Mouse (Mus musculus): Measurements from ENCODE around the gene Golga7b.

The Golga7b gene

GRCm38 (mm10) chr19:42247519-42247918 lies at the start of gene Golga7b:
Golga7b (plus strand) TSS chr19:42247574.
- no peak for DNase-seq (ENCODE audit: low read depth)

DNA sequence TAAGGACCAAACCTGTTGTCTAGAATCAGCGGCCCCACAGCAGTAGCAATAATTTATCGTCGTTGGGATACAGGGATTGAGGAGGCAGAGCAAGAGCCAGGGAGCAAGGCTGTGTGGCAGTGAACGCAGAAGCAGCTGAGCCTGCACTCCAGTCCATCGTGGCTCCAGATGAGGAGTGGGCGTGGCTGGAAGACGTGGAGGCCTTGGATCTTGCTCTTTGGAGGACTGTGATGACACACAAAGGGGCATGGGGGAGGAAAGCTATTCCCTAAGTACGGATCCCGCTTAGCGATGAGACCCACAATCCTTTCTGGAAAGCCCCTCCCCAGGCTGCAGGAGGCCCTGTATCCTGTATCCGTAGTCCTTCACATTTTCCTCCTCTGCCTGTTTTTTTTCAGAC lies 49.3 kb upstream of the Golga7b start:
- peak; percentile 55 for DNase-seq (ENCODE audit: low read depth)

DNA sequence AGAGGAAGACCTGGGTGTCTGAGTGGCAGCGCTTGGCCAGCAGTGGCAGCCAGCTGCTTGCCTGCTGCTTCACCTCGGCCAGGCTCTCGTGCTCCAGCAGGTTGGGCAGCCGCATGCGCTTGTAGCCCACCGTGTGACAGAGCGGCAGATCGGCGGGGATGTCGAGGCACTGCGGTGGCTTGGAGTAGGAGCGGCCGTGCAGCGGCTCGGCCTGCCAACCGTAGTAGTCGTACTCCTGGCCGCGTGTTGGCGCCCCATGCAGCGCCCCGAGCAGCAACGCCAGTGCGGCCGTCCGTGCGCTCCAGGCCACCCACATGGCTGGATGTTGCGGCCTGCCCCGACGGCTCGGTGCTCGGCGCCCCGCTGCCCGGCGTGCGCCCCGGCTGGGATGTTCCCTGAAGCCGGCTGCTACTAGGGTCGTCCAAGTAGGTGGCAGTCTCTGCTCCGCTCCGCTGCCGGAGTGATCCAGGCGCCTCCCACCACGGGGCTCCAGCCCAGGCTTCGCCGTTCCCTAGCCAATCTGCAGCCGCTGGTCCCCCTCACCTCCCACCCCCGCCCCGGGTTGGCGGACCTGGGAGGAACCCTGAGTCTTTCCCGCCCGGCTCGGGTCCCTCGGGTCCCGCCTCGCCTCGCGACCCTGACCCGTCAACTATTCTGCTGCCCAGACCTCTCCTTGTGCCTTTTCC lies 45.5 kb upstream of the Golga7b start, which contains the start of gene Sfrp5:
Sfrp5 (minus strand) TSS at position 557 of the 686 bp plus-strand sequence.
- DNase-seq (ENCODE audit: low read depth): no peak

DNA sequence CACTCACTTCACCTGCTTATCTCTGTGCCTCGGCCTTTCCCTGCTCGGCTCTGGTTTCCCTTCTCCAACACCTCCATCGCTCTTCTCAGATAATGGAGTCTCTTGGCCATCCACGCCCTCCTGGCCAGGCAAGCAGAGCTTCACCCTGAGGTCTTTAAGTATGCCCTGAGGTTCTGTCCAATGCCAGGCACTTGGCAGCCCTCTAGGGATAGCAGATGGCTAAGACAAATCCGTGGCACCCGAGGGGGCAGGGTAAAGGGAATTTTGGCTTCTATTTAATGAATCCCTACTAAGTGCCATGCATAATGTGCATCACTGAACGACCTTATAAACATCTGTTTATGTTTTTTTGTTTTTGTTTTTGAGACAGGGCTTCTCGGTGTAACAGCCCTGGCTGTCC lies 44.9 kb upstream of the Golga7b start:
- DNase-seq (ENCODE audit: low read depth): no peak

- DNase-seq (ENCODE audit: low read depth): no peak
These were observed 43.1 kb upstream of the Golga7b start for GRCm38 (mm10) chr19:42204306-42204705.

- no peak for DNase-seq (ENCODE audit: low read depth)
These were observed 42.2 kb upstream of the Golga7b start for GRCm38 (mm10) chr19:42205201-42205600.

- DNase-seq (ENCODE audit: low read depth): no peak
These were observed 37.9 kb upstream of the Golga7b start for GRCm38 (mm10) chr19:42209485-42209884.

DNA sequence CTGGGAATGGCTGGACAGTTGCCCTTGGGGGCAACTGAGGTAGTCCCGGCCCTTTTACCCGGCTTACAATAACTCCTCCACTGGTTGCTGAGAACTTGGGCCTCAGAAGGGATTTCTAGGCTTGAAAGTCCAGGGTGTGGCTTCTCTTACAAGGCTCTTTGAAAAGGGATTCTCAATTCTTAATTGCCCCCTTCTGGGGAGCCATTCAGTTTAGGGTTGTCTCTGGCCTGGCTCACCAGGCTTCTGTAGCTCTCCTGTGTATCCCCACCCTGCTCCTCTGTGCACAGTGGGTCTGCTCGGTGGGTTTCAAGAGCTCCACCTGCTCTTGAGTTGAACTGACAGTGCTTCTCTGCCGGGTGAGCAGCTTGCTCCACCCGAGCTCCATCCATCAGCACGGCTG lies 37.4 kb upstream of the Golga7b start:
- no peak for DNase-seq (ENCODE audit: low read depth)

DNA sequence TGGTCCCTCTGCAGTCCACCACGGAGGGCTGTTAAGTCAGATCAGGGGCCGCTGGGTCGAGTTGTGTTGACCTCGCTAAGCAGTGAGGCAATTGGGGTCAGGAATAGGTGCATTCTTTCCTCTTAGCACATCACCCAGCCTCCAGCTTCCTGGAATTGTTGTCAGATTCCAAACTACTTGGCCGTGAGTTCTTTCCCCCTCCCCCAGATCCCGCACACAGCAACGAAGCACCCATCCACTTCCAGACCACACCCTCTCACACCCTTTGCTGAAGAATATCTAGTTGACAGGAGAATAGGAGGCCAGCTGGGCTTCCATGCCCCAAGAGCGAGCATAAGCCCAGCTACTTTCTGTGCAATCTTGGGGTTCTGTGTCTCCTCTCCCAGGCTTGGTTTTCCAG lies 35.4 kb upstream of the Golga7b start:
- DNase-seq (ENCODE audit: low read depth): no peak

GRCm38 (mm10) chr19:42214601-42215000 lies 32.8 kb upstream of the Golga7b start:
- DNase-seq (ENCODE audit: low read depth): peak; percentile 57

- no peak for DNase-seq (ENCODE audit: low read depth)
These were observed 30.5 kb upstream of the Golga7b start for GRCm38 (mm10) chr19:42216699-42217373.

- peak; percentile 87 for DNase-seq (ENCODE audit: low read depth)
These were observed 30.0 kb upstream of the Golga7b start for GRCm38 (mm10) chr19:42217374-42217763.

DNA sequence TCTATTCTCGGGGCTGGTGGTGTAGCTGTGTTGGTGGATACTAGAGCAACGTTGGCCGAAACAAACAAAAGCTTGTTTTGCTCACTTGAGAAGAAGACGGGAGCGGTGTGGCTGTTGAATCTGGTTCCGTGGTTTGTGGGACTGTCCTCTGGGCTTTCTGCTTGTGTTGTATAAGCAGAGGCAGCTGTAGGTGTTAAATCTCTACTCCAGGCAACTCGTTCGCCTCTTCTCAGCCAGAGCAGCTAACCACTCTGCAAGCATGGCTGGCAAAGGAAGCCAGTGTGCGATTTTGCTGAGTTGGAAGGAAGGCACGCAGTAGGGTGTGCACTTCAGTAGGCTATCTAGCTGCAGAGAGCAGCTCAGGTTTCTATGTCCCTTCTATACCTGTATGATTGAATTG lies 20.9 kb upstream of the Golga7b start:
- no peak for DNase-seq (ENCODE audit: low read depth)

GRCm38 (mm10) chr19:42229499-42230287 lies 17.7 kb upstream of the Golga7b start:
- DNase-seq (ENCODE audit: low read depth): no peak

- DNase-seq (ENCODE audit: low read depth): no peak
These were observed 17.1 kb upstream of the Golga7b start for GRCm38 (mm10) chr19:42230288-42230568.

- DNase-seq (ENCODE audit: low read depth): no peak
These were observed 16.4 kb upstream of the Golga7b start for GRCm38 (mm10) chr19:42230986-42231385.

DNA sequence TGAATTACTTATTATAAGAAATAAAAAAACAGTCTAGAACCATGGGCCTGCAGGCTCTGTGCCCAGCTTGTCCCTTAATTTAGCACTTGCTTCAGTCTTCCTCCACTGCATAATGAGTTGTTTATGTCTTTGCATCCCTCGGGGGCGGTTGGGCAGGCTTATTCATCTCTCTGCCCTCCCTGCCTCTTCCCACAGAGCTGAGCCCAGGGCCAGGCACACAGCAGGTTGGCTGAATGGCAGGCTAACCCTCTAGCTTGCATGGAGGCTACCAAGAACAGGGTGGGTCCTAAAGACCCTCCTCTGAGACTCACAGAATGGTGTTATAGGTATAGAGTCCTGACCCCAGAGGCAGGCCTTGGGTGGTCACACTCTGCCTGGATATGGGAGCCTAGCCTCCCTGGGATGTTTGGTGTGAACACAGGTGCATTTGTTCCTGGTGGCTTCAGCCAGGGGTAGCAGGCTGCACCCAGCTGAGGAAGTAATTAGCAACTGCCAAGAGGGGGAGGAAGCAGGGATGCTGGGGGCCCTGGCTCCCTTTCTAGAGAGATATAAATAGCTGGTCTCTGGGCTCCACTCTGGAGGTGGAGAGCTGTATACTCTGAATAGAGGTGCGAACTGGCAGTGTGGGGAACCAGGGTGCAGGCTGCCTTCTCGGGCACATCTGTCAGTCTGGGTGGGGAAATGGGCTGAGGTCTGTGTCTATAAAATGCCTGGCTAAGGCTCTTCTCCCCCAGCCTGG lies 9.6 kb upstream of the Golga7b start:
- DNase-seq (ENCODE audit: low read depth): peak; percentile 67

DNA sequence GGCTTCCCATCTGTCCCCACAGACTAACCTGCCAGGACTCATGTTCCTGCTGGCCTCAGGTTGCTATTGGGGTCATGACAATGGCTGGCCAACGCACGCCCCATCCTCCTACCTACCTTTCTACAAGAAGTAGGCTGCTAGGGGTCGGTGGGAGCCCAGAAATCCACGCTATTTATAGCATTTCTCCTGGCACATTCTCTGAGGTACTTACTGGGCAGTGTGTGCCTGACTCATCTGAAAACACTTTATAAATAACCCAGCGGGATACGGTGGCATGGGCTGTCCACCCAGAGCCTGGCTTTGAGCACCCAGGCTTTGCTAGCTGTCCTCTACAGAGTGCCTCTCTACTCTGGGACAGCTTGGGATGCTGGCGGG lies 9.0 kb upstream of the Golga7b start:
- DNase-seq (ENCODE audit: low read depth): peak; percentile 76

DNA sequence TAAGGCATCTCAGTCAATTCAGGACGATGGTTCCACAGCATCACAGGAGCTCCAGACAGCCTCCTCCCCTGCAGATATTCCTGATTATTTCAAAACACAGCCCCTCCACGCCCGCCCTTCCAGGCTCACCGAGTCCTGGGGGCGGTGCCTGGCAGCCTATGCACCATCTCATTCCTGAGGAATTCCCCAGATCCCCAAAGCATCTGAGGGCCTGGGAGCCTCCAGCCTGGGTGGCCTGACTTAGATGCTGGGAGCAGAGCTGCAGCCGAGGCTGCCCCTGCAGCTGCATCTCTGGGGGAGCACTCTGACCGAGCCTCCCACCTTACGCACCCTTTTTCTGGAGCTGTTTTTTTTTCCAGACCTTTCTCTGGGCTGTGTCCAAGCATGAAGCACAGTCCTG lies 6.5 kb upstream of the Golga7b start:
- DNase-seq (ENCODE audit: low read depth): peak; percentile 93

GRCm38 (mm10) chr19:42243401-42243800 lies 4.0 kb upstream of the Golga7b start:
- DNase-seq (ENCODE audit: low read depth): peak; percentile 85

- peak; percentile 29 for DNase-seq (ENCODE audit: low read depth)
These were observed 748 bp upstream of the Golga7b start for GRCm38 (mm10) chr19:42246626-42247025.

Measured in NIH3T3 (cell line).